Mouse (Mus musculus): ENCODE measurements around the gene Sypl. TPM values are rescaled to one million over a fixed set of nuclear protein-coding genes. Genes with fewer than 3 reads are reported as not detected.
"Not testable (repeated sequence)": the region's sequence is repeated elsewhere in the genome, so short reads cannot be mapped to it uniquely, and the experiment has no call there.

The Sypl gene
- total RNA-seq, 2 experiments from 2014 or later: 78.7 to 115 TPM

- not testable (repeated sequence) for ATAC-seq (replicated peaks; ENCODE audit: poor library complexity, severe bottlenecking)
Measured at GRCm38 (mm10) chr12:32999778-33000177, 46.1 kb downstream of the Sypl start.

- peak; percentile 17; the same call in 1 of the 2 replicates for ATAC-seq (replicated peaks; ENCODE audit: poor library complexity, severe bottlenecking)
Measured at GRCm38 (mm10) chr12:33000402-33000801, 46.7 kb downstream of the Sypl start.

GRCm38 (mm10) chr12:33003339-33003965 is 49.8 kb downstream of the Sypl start:
- no peak for ATAC-seq (replicated peaks; ENCODE audit: poor library complexity, severe bottlenecking)

- ATAC-seq (replicated peaks; ENCODE audit: poor library complexity, severe bottlenecking): no peak
Measured at GRCm38 (mm10) chr12:33005858-33006257, 52.2 kb downstream of the Sypl start.

- ATAC-seq (replicated peaks; ENCODE audit: poor library complexity, severe bottlenecking): no peak
Measured at GRCm38 (mm10) chr12:33007176-33007575, 53.5 kb downstream of the Sypl start.

GRCm38 (mm10) chr12:33008305-33009110 is 54.8 kb downstream of the Sypl start:
- no peak for ATAC-seq (replicated peaks; ENCODE audit: poor library complexity, severe bottlenecking)

GRCm38 (mm10) chr12:33009206-33009966 is 55.7 kb downstream of the Sypl start:
- ATAC-seq (replicated peaks; ENCODE audit: poor library complexity, severe bottlenecking): no peak

GRCm38 (mm10) chr12:33010026-33010425 is 56.3 kb downstream of the Sypl start:
- ATAC-seq (replicated peaks; ENCODE audit: poor library complexity, severe bottlenecking): peak; percentile 98

GRCm38 (mm10) chr12:33014050-33014796 is 60.5 kb downstream of the Sypl start:
- ATAC-seq (replicated peaks; ENCODE audit: poor library complexity, severe bottlenecking): no peak

- no peak for ATAC-seq (replicated peaks; ENCODE audit: poor library complexity, severe bottlenecking)
Measured at GRCm38 (mm10) chr12:33015103-33015502, 61.4 kb downstream of the Sypl start.

GRCm38 (mm10) chr12:33016824-33017705 is 63.4 kb downstream of the Sypl start:
- ATAC-seq (replicated peaks; ENCODE audit: poor library complexity, severe bottlenecking): peak; percentile 92

- no peak for ATAC-seq (replicated peaks; ENCODE audit: poor library complexity, severe bottlenecking)
Measured at GRCm38 (mm10) chr12:33018601-33019000, 64.9 kb downstream of the Sypl start.

GRCm38 (mm10) chr12:33020011-33020410 is 66.3 kb downstream of the Sypl start:
- no peak for ATAC-seq (replicated peaks; ENCODE audit: poor library complexity, severe bottlenecking)

GRCm38 (mm10) chr12:33021140-33021539 is 67.4 kb downstream of the Sypl start:
- no peak for ATAC-seq (replicated peaks; ENCODE audit: poor library complexity, severe bottlenecking)

GRCm38 (mm10) chr12:33021751-33022150 is 68.1 kb downstream of the Sypl start:
- ATAC-seq (replicated peaks; ENCODE audit: poor library complexity, severe bottlenecking): no peak

- ATAC-seq (replicated peaks; ENCODE audit: poor library complexity, severe bottlenecking): peak; percentile 26; the same call in 1 of the 2 replicates
Measured at GRCm38 (mm10) chr12:33024524-33024923, 70.8 kb downstream of the Sypl start.

GRCm38 (mm10) chr12:33027093-33027492 is 73.4 kb downstream of the Sypl start:
- peak; percentile 81 for ATAC-seq (replicated peaks; ENCODE audit: poor library complexity, severe bottlenecking)

- no peak for ATAC-seq (replicated peaks; ENCODE audit: poor library complexity, severe bottlenecking)
Measured at GRCm38 (mm10) chr12:33028109-33028691, 74.5 kb downstream of the Sypl start.

GRCm38 (mm10) chr12:33028708-33029107 is 75.0 kb downstream of the Sypl start:
- no peak for ATAC-seq (replicated peaks; ENCODE audit: poor library complexity, severe bottlenecking)

All from granulocyte monocyte progenitor cell, adult 5-6 weeks (primary cell).